Mouse (Mus musculus) embryonic fibroblast, embryonic 13.5 days (primary cell): Measurements from ENCODE around the gene Tmem63a. TPM values are rescaled to one million over a fixed set of nuclear protein-coding genes. Genes with fewer than 3 reads are reported as not detected.
A peak's percentile ranks its signal among the peaks of the same experiment; 100 is the strongest.

Source experiments
- H3K27ac ChIP-seq: 2 replicates; pipeline ENCODE4 v1.5.1; 2012; ENCODE audit warnings: low read length, control low read depth, inconsistent platforms; ENCODE audit not compliant: insufficient read depth
- H3K4me1 ChIP-seq: 2 replicates; pipeline ENCODE4 v1.6.1; 2011; ENCODE audit warnings: low read length; ENCODE audit not compliant: control insufficient read depth, insufficient read depth
- H3K4me3 ChIP-seq: 2 replicates; pipeline ENCODE4 v1.5.1; 2011; ENCODE audit warnings: mild to moderate bottlenecking, control low read depth, low read length; ENCODE audit not compliant: insufficient read depth
- CTCF ChIP-seq: IDR thresholded peaks from 2 replicates; pipeline ENCODE4 v1.5.1; 2011; ENCODE audit warnings: mild to moderate bottlenecking, control low read depth, low read length, moderate library complexity, borderline replicate concordance; ENCODE audit not compliant: insufficient read depth
- POLR2A ChIP-seq: IDR thresholded peaks from 2 replicates; pipeline ENCODE4 v1.6.1; 2011; ENCODE audit warnings: low read depth, mild to moderate bottlenecking, control low read depth, low read length, moderate library complexity
- polyA plus RNA-seq: library from polyadenylated mRNA; stranded (reverse); fragments of >200 nt; gene quantifications from 2 replicates; pipeline ENCODE4 v1.2.4, GENCODE M21; 2011; ENCODE audit warnings: low read depth; ENCODE audit not compliant: missing spikeins, insufficient read length

The Tmem63a gene
- polyA plus RNA-seq, 1 experiment, result 44.4 TPM

- Histone ChIP-seq H3K4me3 (peak overlapping the region; percentile 76), H3K27ac (peak overlapping the region; percentile 86), H3K4me1 (peaks cover 27% of the 10 kb centered on the region)
- TF ChIP-seq POLR2A, result no peak
- no peak for TF ChIP-seq CTCF
Measured at GRCm38 (mm10) chr1:180940776-180941460, 1.2 kb upstream of the Tmem63a start.

GRCm38 (mm10) chr1:180941726-180942125 is 418 bp upstream of the Tmem63a start:
- H3K4me1 ChIP-seq, result peaks cover 30% of the 10 kb centered on the region
- TF ChIP-seq CTCF (no peak), POLR2A (no peak)
- peak overlapping the region; percentile 86 for H3K27ac ChIP-seq
- H3K4me3 ChIP-seq, result peak overlapping the region; percentile 76

GRCm38 (mm10) chr1:180943032-180943644 is 994 bp downstream of the Tmem63a start:
- Histone ChIP-seq H3K27ac (peak overlapping the region; percentile 86), H3K4me3 (peak overlapping the region; percentile 76), H3K4me1 (peaks cover 30% of the 10 kb centered on the region)
- TF ChIP-seq POLR2A, result no peak
- no peak for TF ChIP-seq CTCF

GRCm38 (mm10) chr1:180943896-180944295 is 1.8 kb downstream of the Tmem63a start:
- Histone ChIP-seq H3K27ac (peak overlapping the region; percentile 86), H3K4me3 (0 out of 2 replicates have a peak overlapping the region, but pooled peaks have one; percentile 76), H3K4me1 (peaks cover 30% of the 10 kb centered on the region)
- TF ChIP-seq CTCF (no peak), POLR2A (no peak)

- H3K4me1 ChIP-seq, result peaks cover 30% of the 10 kb centered on the region
- TF ChIP-seq CTCF, result no peak
- TF ChIP-seq POLR2A, result 0 out of 2 replicates have a peak, but pooled peaks have one; percentile 36
- peak overlapping the region; percentile 86 for H3K27ac ChIP-seq
- H3K4me3 ChIP-seq, result no peak overlapping the region
Measured at GRCm38 (mm10) chr1:180944553-180944952, 2.4 kb downstream of the Tmem63a start.

- peaks cover 30% of the 10 kb centered on the region for H3K4me1 ChIP-seq
- H3K27ac ChIP-seq, result peak overlapping the region; percentile 86
- TF ChIP-seq POLR2A (peak; percentile 55; the same call in 1 of the 2 replicates), CTCF (no peak)
- H3K4me3 ChIP-seq, result no peak overlapping the region
Measured at GRCm38 (mm10) chr1:180945001-180945980, 3.1 kb downstream of the Tmem63a start.

- Histone ChIP-seq H3K4me3 (no peak overlapping the region), H3K4me1 (peaks cover 24% of the 10 kb centered on the region), H3K27ac (no peak overlapping the region)
- TF ChIP-seq CTCF, result no peak
Measured at GRCm38 (mm10) chr1:180946448-180946847, 4.3 kb downstream of the Tmem63a start.

GRCm38 (mm10) chr1:180952085-180952746 is 10.1 kb downstream of the Tmem63a start:
- Histone ChIP-seq H3K4me1 (peaks cover 3% of the 10 kb centered on the region; the same call in 1 of the 2 replicates), H3K27ac (no peak overlapping the region), H3K4me3 (no peak overlapping the region)
- no peak for TF ChIP-seq POLR2A

- Histone ChIP-seq H3K27ac (no peak overlapping the region), H3K4me1 (peaks cover 3% of the 10 kb centered on the region; the same call in 1 of the 2 replicates), H3K4me3 (no peak overlapping the region)
- TF ChIP-seq CTCF (no peak), POLR2A (no peak)
Measured at GRCm38 (mm10) chr1:180952808-180953207, 10.7 kb downstream of the Tmem63a start.
